Mouse (Mus musculus) testis, adult 2 months (tissue): ENCODE measurements around the gene Mesp1.

Experiments
- CTCF ChIP-seq: fragments of 200-500 bp; IDR thresholded peaks from 2 replicates; pipeline ENCODE4 v1.5.1; 2012; ENCODE audit warnings: low read depth, mild to moderate bottlenecking, inconsistent platforms, low read length, moderate library complexity; ENCODE audit not compliant: control insufficient read depth, insufficient read depth, insufficient replicate concordance
- POLR2A ChIP-seq: fragments of 200-500 bp; IDR thresholded peaks from 2 replicates; pipeline ENCODE4 v1.6.1; 2012; ENCODE audit warnings: low read depth, mild to moderate bottlenecking, inconsistent platforms, low read length, moderate library complexity; ENCODE audit not compliant: control insufficient read depth

DNA sequence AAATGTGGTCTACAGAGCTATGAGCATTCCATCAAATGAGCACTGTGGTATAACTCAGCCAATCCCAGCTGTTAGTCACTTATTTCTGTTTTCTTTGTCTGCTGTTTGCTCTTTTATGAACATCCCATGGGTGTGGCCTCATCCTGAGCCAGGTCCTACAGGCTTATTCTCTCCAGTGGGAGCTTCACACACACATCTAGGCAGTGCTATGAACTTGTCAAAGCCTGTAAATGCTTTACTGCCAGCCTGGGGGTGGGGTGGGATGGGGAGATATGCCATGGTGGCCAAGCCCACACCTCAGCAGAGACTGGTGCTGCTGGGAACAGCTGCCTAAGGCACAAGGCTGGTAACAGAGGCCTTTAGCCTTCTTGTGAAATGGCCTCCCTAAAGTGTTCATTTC, 39.4 kb upstream of the Mesp1 start:
- TF ChIP-seq CTCF (no peak), POLR2A (no peak)
